Mouse (Mus musculus): Measurements from ENCODE around the gene Kpna1. TPM values are rescaled to one million over a fixed set of nuclear protein-coding genes. Genes with fewer than 3 reads are reported as not detected.
A peak's percentile ranks its signal among the peaks of the same experiment; 100 is the strongest.

The Kpna1 gene
- polyA plus RNA-seq, 1 experiment from 2014 or later = 34.8 TPM

GRCm38 (mm10) chr16:35966411-35967115 is 12.0 kb upstream of the Kpna1 start:
- Histone ChIP-seq H3K36me3 (no peaks in the 10 kb centered on the region), H3K4me2 (no peak overlapping the region), H3K9ac (no peak overlapping the region), H3K9me3 (no peaks in the 10 kb centered on the region), H3K4me3 (no peak overlapping the region), H3K27ac (no peak overlapping the region), H3K27me3 (no peaks in the 10 kb centered on the region), H3K4me1 (no peaks in the 10 kb centered on the region)
- WGBS = 30% methylated on average over 5 of the region's 5 CpGs
- ATAC-seq (ENCODE audit: insufficient number of reproducible peaks, low FRiP score, low TSS enrichment, low read depth) = no peak

GRCm38 (mm10) chr16:35967319-35967718 is 11.2 kb upstream of the Kpna1 start:
- no peak for ATAC-seq (ENCODE audit: insufficient number of reproducible peaks, low FRiP score, low TSS enrichment, low read depth)
- no peaks in the 10 kb centered on the region for H3K27me3 ChIP-seq

DNA sequence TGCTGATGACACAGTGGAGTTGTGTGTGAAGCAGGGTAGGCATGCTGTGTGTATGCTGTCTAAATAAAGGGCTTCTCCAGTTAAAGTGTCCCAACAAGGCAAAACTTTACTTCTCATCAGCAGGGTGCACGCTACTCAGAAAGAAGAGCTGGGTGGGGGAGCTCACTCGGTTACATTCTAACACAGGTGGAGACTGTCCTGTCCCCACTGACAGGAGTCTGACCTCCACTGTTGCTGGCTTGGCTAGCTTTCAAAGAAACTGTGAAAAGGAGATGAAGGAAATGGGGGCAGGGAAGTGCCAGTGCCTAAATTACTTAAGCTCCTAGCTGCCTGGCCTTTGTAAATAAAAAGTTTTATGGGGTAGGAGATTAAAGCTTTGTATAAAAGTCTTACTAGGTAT is 10.4 kb upstream of the Kpna1 start:
- no peaks in the 10 kb centered on the region for H3K4me1 ChIP-seq
- no peak overlapping the region for H3K9ac ChIP-seq
- no peaks in the 10 kb centered on the region for H3K9me3 ChIP-seq
- no peak overlapping the region for H3K27ac ChIP-seq
- WGBS = 12% methylated on average over 2 of the region's 2 CpGs
- no peaks in the 10 kb centered on the region for H3K27me3 ChIP-seq
- H3K36me3 ChIP-seq = no peaks in the 10 kb centered on the region
- no peak overlapping the region for H3K4me2 ChIP-seq
- H3K4me3 ChIP-seq = no peak overlapping the region
- no peak for ATAC-seq (ENCODE audit: insufficient number of reproducible peaks, low FRiP score, low TSS enrichment, low read depth)

More at GRCm38 (mm10) chr16:35967319-35967718, 11.2 kb upstream of the Kpna1 start:
- H3K36me3 ChIP-seq = no peaks in the 10 kb centered on the region
- no peak overlapping the region for H3K4me3 ChIP-seq
- H3K4me1 ChIP-seq = no peaks in the 10 kb centered on the region
- H3K27ac ChIP-seq = no peak overlapping the region
- no peak overlapping the region for H3K9ac ChIP-seq
- H3K9me3 ChIP-seq = no peaks in the 10 kb centered on the region
- 78% methylated on average over 4 of the region's 4 CpGs for WGBS
- H3K4me2 ChIP-seq = no peak overlapping the region

DNA sequence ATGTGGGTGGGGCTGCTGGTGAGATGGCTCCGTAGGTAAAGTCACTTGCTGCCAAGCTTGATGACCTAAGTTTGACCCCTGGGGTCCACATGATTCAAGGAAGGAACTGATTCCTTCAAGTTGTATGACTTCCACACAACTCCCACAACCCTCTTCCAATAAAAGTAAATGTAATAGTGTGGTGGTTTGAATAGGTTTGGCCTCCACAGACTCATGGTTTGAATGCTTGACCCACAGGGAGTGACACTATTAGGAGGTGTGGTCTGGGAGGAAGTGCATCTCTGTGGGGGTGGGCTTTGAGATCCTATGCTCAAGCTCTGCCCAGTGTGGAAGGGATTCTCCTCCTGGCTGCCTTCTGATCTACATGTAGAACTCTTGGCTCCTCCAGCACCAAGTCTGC is 4.5 kb upstream of the Kpna1 start:
- Histone ChIP-seq H3K4me2 (no peak overlapping the region), H3K9ac (no peak overlapping the region), H3K27me3 (no peaks in the 10 kb centered on the region), H3K27ac (no peak overlapping the region), H3K4me3 (no peak overlapping the region), H3K36me3 (no peaks in the 10 kb centered on the region), H3K9me3 (no peaks in the 10 kb centered on the region), H3K4me1 (no peaks in the 10 kb centered on the region)
- 40% methylated on average over 1 of the region's 1 CpGs for whole genome bisulfite sequencing
- ATAC-seq (ENCODE audit: insufficient number of reproducible peaks, low FRiP score, low TSS enrichment, low read depth) = no peak

- Histone ChIP-seq H3K4me3 (no peak overlapping the region), H3K4me1 (peaks cover 7% of the 10 kb centered on the region; the same call in 1 of the 2 replicates), H3K9me3 (0 out of 2 replicates have a peak, but pooled peaks cover 3% of the 10 kb centered on the region), H3K9ac (no peak overlapping the region), H3K27me3 (no peaks in the 10 kb centered on the region), H3K4me2 (no peak overlapping the region), H3K27ac (no peak overlapping the region), H3K36me3 (no peaks in the 10 kb centered on the region)
- peak; percentile 93 for ATAC-seq (ENCODE audit: insufficient number of reproducible peaks, low FRiP score, low TSS enrichment, low read depth)
- WGBS = 44% methylated on average over 19 of the region's 19 CpGs
These were observed 2.8 kb downstream of the Kpna1 start for GRCm38 (mm10) chr16:35981363-35981821.

DNA sequence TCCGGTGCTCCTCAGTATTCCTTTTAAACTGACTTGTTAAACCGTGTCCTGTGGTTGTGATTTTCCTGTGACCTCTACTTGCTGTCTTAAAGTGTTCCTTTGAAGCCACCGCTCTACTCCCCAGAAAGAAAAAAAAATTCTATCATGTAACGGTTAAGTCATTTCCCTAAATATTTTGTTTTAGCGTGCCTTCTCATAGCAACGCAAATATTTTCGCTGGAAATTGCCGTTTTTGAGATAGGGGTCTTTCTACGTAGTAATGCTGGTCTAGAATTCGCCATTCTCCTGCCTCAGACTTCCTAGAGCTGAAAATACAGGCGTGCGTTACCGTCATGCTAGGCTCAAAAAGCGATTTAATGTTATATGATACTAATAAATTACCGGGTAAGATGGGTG is 4.0 kb downstream of the Kpna1 start:
- Histone ChIP-seq H3K9me3 (0 out of 2 replicates have a peak, but pooled peaks cover 3% of the 10 kb centered on the region), H3K9ac (peak overlapping the region; percentile 26), H3K4me2 (peak overlapping the region; percentile 76), H3K4me3 (peak overlapping the region; percentile 68), H3K36me3 (no peaks in the 10 kb centered on the region), H3K27me3 (no peaks in the 10 kb centered on the region), H3K27ac (no peak overlapping the region; the same call in 1 of the 2 replicates), H3K4me1 (peaks cover 7% of the 10 kb centered on the region; the same call in 1 of the 2 replicates)
- 3% methylated on average over 15 of the region's 15 CpGs for WGBS
- no peak for ATAC-seq (ENCODE audit: insufficient number of reproducible peaks, low FRiP score, low TSS enrichment, low read depth)

GRCm38 (mm10) chr16:35982902-35983516 is 4.5 kb downstream of the Kpna1 start:
- WGBS = under 1% methylated on average over 44 of the region's 54 CpGs
- peak; percentile 92 for ATAC-seq (ENCODE audit: insufficient number of reproducible peaks, low FRiP score, low TSS enrichment, low read depth)
- H3K36me3 ChIP-seq = no peaks in the 10 kb centered on the region

GRCm38 (mm10) chr16:35983517-35984101 is 5.1 kb downstream of the Kpna1 start:
- under 1% methylated on average over 53 of the region's 86 CpGs for WGBS
- H3K27me3 ChIP-seq = no peaks in the 10 kb centered on the region
- peak overlapping the region; percentile 87 for H3K9ac ChIP-seq
- ATAC-seq (ENCODE audit: insufficient number of reproducible peaks, low FRiP score, low TSS enrichment, low read depth) = peak; percentile 40
- peak overlapping the region; percentile 76 for H3K4me2 ChIP-seq
- H3K36me3 ChIP-seq = no peaks in the 10 kb centered on the region
- H3K4me3 ChIP-seq = peak overlapping the region; percentile 68
- peaks cover 7% of the 10 kb centered on the region; the same call in 1 of the 2 replicates for H3K4me1 ChIP-seq
- peak overlapping the region; percentile 97 for H3K27ac ChIP-seq
- 0 out of 2 replicates have a peak, but pooled peaks cover 3% of the 10 kb centered on the region for H3K9me3 ChIP-seq

More at GRCm38 (mm10) chr16:35982902-35983516, 4.5 kb downstream of the Kpna1 start:
- H3K9ac ChIP-seq = peak overlapping the region; percentile 87
- H3K4me2 ChIP-seq = peak overlapping the region; percentile 76
- peaks cover 7% of the 10 kb centered on the region; the same call in 1 of the 2 replicates for H3K4me1 ChIP-seq
- no peaks in the 10 kb centered on the region for H3K27me3 ChIP-seq
- 0 out of 2 replicates have a peak, but pooled peaks cover 3% of the 10 kb centered on the region for H3K9me3 ChIP-seq
- H3K4me3 ChIP-seq = peak overlapping the region; percentile 68
- H3K27ac ChIP-seq = peak overlapping the region; percentile 97

DNA sequence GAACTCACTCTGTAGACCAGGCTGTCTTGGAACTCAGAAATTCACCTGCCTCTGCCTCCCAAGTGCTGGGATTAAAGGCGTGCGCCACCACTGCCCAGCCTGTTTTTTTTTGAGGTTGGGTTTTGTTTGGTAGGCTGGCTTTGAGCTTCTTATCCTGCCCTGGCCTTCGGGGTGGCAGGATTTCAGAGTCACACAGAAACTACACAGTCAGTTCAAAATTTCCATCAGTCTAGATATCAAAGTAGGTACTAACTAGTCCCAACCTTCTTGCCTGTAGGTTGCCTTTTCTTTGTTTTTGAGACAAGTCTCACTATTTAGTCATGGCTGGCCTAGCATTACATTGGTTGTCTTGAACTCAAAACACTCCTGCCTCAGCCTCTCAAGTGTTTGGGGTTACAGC is 5.9 kb downstream of the Kpna1 start:
- H3K4me1 ChIP-seq = peaks cover 7% of the 10 kb centered on the region; the same call in 1 of the 2 replicates
- H3K4me2 ChIP-seq = peak overlapping the region; percentile 76
- H3K4me3 ChIP-seq = peak overlapping the region; percentile 68; the same call in 1 of the 2 replicates
- no peak overlapping the region for H3K27ac ChIP-seq
- H3K27me3 ChIP-seq = no peaks in the 10 kb centered on the region
- ATAC-seq (ENCODE audit: insufficient number of reproducible peaks, low FRiP score, low TSS enrichment, low read depth) = no peak
- H3K36me3 ChIP-seq = no peaks in the 10 kb centered on the region
- 0 out of 2 replicates have a peak, but pooled peaks cover 3% of the 10 kb centered on the region for H3K9me3 ChIP-seq
- 58% methylated on average over 3 of the region's 3 CpGs for WGBS
- H3K9ac ChIP-seq = no peak overlapping the region

GRCm38 (mm10) chr16:35987930-35988329 is 9.4 kb downstream of the Kpna1 start:
- H3K27ac ChIP-seq = no peak overlapping the region
- 51% methylated on average over 1 of the region's 1 CpGs for WGBS
- H3K4me3 ChIP-seq = no peak overlapping the region

GRCm38 (mm10) chr16:35992391-35992790 is 13.8 kb downstream of the Kpna1 start:
- Histone ChIP-seq H3K4me1 (no peaks in the 10 kb centered on the region), H3K36me3 (no peaks in the 10 kb centered on the region), H3K9ac (no peak overlapping the region), H3K4me2 (no peak overlapping the region), H3K9me3 (no peaks in the 10 kb centered on the region), H3K27me3 (no peaks in the 10 kb centered on the region), H3K27ac (no peak overlapping the region), H3K4me3 (no peak overlapping the region)
- 71% methylated on average over 1 of the region's 1 CpGs for WGBS
- no peak for ATAC-seq (ENCODE audit: insufficient number of reproducible peaks, low FRiP score, low TSS enrichment, low read depth)

More at GRCm38 (mm10) chr16:35987930-35988329, 9.4 kb downstream of the Kpna1 start:
- H3K27me3 ChIP-seq = no peaks in the 10 kb centered on the region
- H3K9me3 ChIP-seq = no peaks in the 10 kb centered on the region
- no peaks in the 10 kb centered on the region for H3K36me3 ChIP-seq
- ATAC-seq (ENCODE audit: insufficient number of reproducible peaks, low FRiP score, low TSS enrichment, low read depth) = no peak
- no peak overlapping the region for H3K4me2 ChIP-seq
- peaks cover 3% of the 10 kb centered on the region; the same call in 1 of the 2 replicates for H3K4me1 ChIP-seq
- no peak overlapping the region for H3K9ac ChIP-seq
